Mouse (Mus musculus) heart, embryonic 12.5 days (tissue): ENCODE data around the gene Hdgfl3. TPM values are rescaled to one million over a fixed set of nuclear protein-coding genes. Genes with fewer than 3 reads are reported as not detected.
"Not testable (repeated sequence)": the region's sequence is repeated elsewhere in the genome, so short reads cannot be mapped to it uniquely, and the experiment has no call there.

ENCODE experiments used
- ATAC-seq: fragments of 200-750 bp; cut with Nextera tagmentation; 2 replicates; pipeline ENCODE4 v1.8.0; 2017; ENCODE audit warnings: moderate TSS enrichment, moderate library complexity; ENCODE audit not compliant: insufficient number of reproducible peaks, low FRiP score
- H3K27ac ChIP-seq: fragments of 300-500 bp; sonication (generic); 2 replicates; pipeline ENCODE4 v1.5.1; 2016; ENCODE audit warnings: mild to moderate bottlenecking, moderate library complexity; ENCODE audit not compliant: poor library complexity, severe bottlenecking
- H3K27me3 ChIP-seq: fragments of 300-500 bp; sonication (generic); replicated peaks from 2 replicates; pipeline ENCODE4 v1.6.1; 2016; ENCODE audit warnings: mild to moderate bottlenecking, moderate library complexity
- H3K36me3 ChIP-seq: fragments of 300-500 bp; sonication (generic); 2 replicates; pipeline ENCODE4 v1.6.1; 2016; ENCODE audit warnings: mild to moderate bottlenecking, moderate library complexity
- H3K4me1 ChIP-seq: fragments of 300-500 bp; sonication (generic); replicated peaks from 2 replicates; pipeline ENCODE4 v1.6.1; 2016; ENCODE audit warnings: mild to moderate bottlenecking
- H3K4me2 ChIP-seq: fragments of 300-500 bp; sonication (generic); 2 replicates; pipeline ENCODE4 v1.6.1; 2016; ENCODE audit warnings: mild to moderate bottlenecking, moderate library complexity
- H3K4me3 ChIP-seq: fragments of 300-500 bp; sonication (generic); 2 replicates; pipeline ENCODE4 v1.5.1; 2016; ENCODE audit warnings: mild to moderate bottlenecking
- H3K9ac ChIP-seq: fragments of 300-500 bp; sonication (generic); 2 replicates; pipeline ENCODE4 v1.6.1; 2016; ENCODE audit warnings: mild to moderate bottlenecking, moderate library complexity
- H3K9me3 ChIP-seq: fragments of 300-500 bp; sonication (generic); replicated peaks from 2 replicates; pipeline ENCODE4 v1.6.1; 2016; ENCODE audit warnings: mild to moderate bottlenecking, moderate library complexity
- WGBS: fragments of 180-500 bp; shearing (Covaris S2); methylation state at CpG from one replicate; pipeline ENCODE4 v1.1.7; 2016; 5-methylcytosine and 5-hydroxymethylcytosine counted together
- polyA plus RNA-seq: library from polyadenylated mRNA; unstranded; fragments of >200 nt; fragmentation: Nextera tagmentation; extraction: Ambion mirVana; gene quantifications from 2 replicates; pipeline ENCODE4 v1.2.1, GENCODE M21; 2016

Gene Hdgfl3
- polyA plus RNA-seq, 1 experiment from 2014 or later: 15.2 TPM

DNA sequence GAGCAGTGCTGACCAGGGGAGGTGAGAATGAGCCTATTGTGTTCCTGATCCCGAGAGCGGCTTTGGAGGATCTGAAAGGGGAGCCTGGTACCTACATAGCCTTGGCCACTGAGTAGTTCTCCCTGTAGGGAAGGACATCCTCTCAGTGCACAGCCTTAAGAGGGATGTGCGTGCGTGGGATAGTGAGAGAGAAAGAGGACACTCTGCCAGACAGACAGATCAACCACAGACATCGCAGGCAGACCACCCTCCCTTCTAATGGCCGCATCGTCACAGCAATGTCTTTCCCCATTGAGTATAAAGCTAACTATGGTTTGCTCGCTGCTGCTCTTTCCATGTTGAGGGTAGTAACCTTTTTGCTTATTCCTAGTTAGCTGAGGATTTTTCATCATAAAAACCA, 90.4 kb downstream of the Hdgfl3 start:
- H3K4me3 ChIP-seq: no peak overlapping the region
- no peak for ATAC-seq
- 79% methylated on average over 8 of the region's 8 CpGs for WGBS

DNA sequence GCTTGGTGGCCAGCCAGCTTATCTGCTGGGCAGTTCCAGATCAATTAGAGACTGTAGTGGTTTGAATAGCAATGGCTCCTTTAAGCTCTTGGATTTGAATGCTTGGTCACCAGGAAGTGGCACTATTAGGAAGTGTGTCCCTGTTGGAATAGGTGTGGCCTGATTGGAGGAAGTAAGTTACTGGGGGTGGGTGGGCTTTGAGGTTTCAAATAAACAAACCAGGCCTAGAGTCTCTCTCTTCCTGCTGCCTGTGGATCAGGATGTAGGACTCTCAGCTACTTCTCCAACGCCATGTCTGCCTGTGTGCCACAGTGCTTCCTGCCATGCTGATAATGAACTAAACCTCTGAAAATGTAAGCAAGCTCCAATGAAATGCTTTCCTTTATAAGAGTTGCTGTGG, 91.3 kb downstream of the Hdgfl3 start:
- no peaks in the 10 kb centered on the region for H3K27me3 ChIP-seq
- H3K27ac ChIP-seq: no peak overlapping the region
- no peak overlapping the region for H3K9ac ChIP-seq
- no peaks in the 10 kb centered on the region for H3K9me3 ChIP-seq
- H3K4me2 ChIP-seq: no peak overlapping the region
- no peak for ATAC-seq
- peaks cover 23% of the 10 kb centered on the region for H3K4me1 ChIP-seq
- no peaks in the 10 kb centered on the region for H3K36me3 ChIP-seq
- WGBS: 55% methylated on average over 1 of the region's 1 CpGs
- H3K4me3 ChIP-seq: no peak overlapping the region

More for the DNA sequence above, 90.4 kb downstream of the Hdgfl3 start:
- Histone ChIP-seq H3K9me3 (no peaks in the 10 kb centered on the region), H3K4me1 (peaks cover 23% of the 10 kb centered on the region), H3K36me3 (no peaks in the 10 kb centered on the region), H3K27ac (no peak overlapping the region), H3K9ac (no peak overlapping the region), H3K27me3 (no peaks in the 10 kb centered on the region), H3K4me2 (no peak overlapping the region)

DNA sequence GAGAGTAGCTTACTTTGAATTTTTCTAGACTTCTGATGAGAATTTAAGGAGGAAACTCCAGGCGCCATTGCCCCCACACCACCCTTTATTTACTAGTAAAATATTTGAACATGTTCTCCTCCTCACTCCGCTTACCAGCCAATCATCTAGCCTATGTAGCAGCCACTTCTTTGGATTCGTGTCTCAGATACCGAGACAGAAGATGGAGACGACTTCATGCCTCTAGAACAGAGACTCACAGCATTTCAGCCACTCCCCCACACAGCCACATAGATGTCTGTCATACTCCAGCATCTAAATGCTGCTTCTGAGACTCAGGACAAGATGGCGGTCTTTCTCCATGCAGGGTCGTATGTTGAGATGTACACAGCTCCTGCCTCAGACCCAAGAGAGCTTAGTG, 92.1 kb downstream of the Hdgfl3 start:
- H3K27me3 ChIP-seq: no peaks in the 10 kb centered on the region
- no peak overlapping the region for H3K4me2 ChIP-seq
- no peak for ATAC-seq
- WGBS: 89% methylated on average over 7 of the region's 7 CpGs
- no peak overlapping the region for H3K9ac ChIP-seq
- H3K4me1 ChIP-seq: peaks cover 22% of the 10 kb centered on the region
- H3K27ac ChIP-seq: no peak overlapping the region
- H3K9me3 ChIP-seq: no peaks in the 10 kb centered on the region
- no peak overlapping the region for H3K4me3 ChIP-seq
- no peaks in the 10 kb centered on the region for H3K36me3 ChIP-seq

DNA sequence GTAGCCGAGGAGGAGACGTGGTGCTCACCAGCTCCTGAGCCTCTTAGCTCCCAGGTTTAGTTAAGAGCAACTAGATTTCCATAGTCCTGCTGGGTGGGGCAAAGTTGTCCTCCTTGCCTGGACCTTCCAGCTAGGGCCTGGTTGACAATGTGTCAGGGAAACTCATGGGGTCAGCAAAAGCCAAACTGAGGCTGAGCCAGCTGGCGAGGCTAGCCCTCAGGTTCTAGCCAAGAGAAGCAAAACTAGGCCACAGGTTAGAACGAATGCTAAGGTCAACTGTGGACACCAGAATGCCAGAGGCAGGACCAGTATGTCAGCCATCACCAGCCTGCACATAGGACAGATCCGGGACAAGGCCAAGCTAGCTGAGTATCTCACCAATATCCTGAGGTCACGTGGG, 92.8 kb downstream of the Hdgfl3 start:
- Histone ChIP-seq H3K36me3 (no peaks in the 10 kb centered on the region), H3K4me3 (no peak overlapping the region), H3K27me3 (no peaks in the 10 kb centered on the region), H3K9ac (no peak overlapping the region), H3K9me3 (0 out of 2 replicates have a peak, but pooled peaks cover under 1% of the 10 kb centered on the region), H3K4me2 (no peak overlapping the region), H3K4me1 (peaks cover 15% of the 10 kb centered on the region), H3K27ac (no peak overlapping the region)
- ATAC-seq: no peak
- WGBS: 77% methylated on average over 6 of the region's 6 CpGs

DNA sequence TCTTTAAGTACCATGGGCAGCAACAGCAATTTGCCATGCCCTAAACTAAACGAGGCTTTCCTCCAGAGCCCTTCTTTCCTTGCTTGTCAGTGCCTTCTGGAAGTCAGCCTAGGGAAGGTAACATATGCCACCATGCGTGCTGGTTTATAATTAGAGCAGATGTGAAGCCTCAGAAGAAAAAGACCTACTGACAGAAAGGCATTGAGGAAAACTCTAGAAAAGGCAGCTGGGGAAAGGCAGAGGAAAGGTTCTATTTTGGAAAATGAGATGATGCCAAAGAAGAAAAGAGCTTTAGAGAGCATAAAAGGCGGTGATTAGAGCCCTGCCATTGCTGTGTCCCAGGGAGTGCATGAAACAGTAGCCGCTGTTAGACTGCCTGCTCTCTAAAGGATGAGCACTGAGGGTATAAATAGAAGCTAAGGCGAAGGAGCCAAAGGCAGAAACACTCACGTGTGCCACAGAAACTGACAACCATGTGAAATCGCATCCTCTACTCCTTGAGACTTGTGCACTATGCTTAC, 93.6 kb downstream of the Hdgfl3 start:
- 0 out of 2 replicates have a peak, but pooled peaks cover 3% of the 10 kb centered on the region for H3K9me3 ChIP-seq
- H3K4me3 ChIP-seq: no peak overlapping the region
- no peaks in the 10 kb centered on the region for H3K36me3 ChIP-seq
- no peaks in the 10 kb centered on the region for H3K27me3 ChIP-seq
- H3K4me1 ChIP-seq: peaks cover 13% of the 10 kb centered on the region
- 45% methylated on average over 7 of the region's 7 CpGs for WGBS
- ATAC-seq: no peak
- no peak overlapping the region for H3K4me2 ChIP-seq
- no peak overlapping the region for H3K9ac ChIP-seq
- no peak overlapping the region for H3K27ac ChIP-seq

DNA sequence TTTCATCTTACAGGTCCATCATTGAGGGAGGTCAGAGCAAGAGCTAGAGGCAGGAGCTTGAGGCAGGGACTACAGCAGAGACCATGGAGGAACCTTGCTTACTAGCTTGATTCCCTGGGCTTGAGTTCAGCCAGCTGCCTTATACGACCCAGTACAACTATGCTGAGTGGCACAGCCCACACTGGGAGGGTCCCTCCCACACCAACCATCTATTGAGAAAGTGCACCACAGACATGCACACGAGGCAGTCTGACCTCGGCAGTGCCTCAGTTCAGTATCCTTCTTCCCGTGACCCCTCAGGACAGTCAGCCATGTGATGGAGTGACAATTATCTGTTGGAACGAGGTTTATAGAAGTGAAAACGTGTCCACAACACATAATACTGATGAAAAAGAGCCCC, 94.5 kb downstream of the Hdgfl3 start:
- no peak for ATAC-seq
- 69% methylated on average over 6 of the region's 6 CpGs for WGBS
- Histone ChIP-seq H3K4me1 (peaks cover 13% of the 10 kb centered on the region), H3K27ac (no peak overlapping the region), H3K27me3 (no peaks in the 10 kb centered on the region), H3K4me2 (no peak overlapping the region), H3K9ac (no peak overlapping the region), H3K36me3 (no peaks in the 10 kb centered on the region), H3K4me3 (no peak overlapping the region), H3K9me3 (0 out of 2 replicates have a peak, but pooled peaks cover 3% of the 10 kb centered on the region)

DNA sequence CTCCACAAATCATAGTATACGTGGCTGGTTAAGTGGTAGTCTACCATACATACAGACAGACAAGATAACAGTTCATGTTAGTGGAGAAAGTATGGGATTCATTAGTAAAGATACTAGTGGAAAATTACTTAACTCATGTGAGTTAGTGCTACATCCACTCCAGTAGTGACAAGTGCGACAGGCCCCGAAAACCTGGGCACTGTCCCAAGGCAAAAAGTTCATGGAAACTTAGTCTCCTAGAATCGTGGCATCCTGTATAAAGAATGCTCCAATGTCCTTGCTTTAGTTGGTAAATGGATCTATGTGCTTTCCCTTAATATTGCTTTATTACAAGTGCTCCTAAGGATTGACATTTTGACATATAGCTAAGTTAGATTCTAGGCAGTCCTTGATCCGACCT, 96.5 kb downstream of the Hdgfl3 start:
- 83% methylated on average over 5 of the region's 5 CpGs for WGBS
- not testable (repeated sequence) for H3K9me3 ChIP-seq, H3K27ac ChIP-seq, H3K36me3 ChIP-seq, H3K27me3 ChIP-seq, ATAC-seq, H3K9ac ChIP-seq, H3K4me3 ChIP-seq, H3K4me2 ChIP-seq
- peaks cover 13% of the 10 kb centered on the region for H3K4me1 ChIP-seq

DNA sequence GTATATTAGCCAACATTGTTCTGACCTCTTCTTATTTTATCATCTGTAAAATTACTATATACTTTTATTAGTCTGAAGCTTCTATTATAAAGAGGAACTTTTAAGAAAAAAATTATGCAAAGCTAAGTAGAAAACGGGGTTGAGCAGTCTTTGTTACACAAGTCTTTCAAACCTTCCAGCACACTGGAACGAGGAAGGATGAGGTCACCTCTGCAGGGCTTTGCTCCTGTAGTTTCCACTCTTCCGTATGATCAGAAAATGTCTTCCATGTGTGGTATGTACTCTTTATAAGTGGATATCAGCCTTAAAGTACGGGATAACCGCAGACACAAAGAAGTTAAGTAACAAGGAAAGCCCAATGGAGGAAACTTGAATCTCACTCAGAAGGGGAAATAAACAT, 98.8 kb downstream of the Hdgfl3 start:
- H3K27ac ChIP-seq: no peak overlapping the region
- H3K27me3 ChIP-seq: no peaks in the 10 kb centered on the region
- H3K9ac ChIP-seq: no peak overlapping the region
- H3K36me3 ChIP-seq: no peaks in the 10 kb centered on the region
- H3K4me1 ChIP-seq: peaks cover 2% of the 10 kb centered on the region; the same call in 1 of the 2 replicates
- no peak for ATAC-seq
- H3K4me2 ChIP-seq: no peak overlapping the region
- H3K9me3 ChIP-seq: 0 out of 2 replicates have a peak, but pooled peaks cover 3% of the 10 kb centered on the region
- 84% methylated on average over 5 of the region's 5 CpGs for WGBS
- H3K4me3 ChIP-seq: no peak overlapping the region

DNA sequence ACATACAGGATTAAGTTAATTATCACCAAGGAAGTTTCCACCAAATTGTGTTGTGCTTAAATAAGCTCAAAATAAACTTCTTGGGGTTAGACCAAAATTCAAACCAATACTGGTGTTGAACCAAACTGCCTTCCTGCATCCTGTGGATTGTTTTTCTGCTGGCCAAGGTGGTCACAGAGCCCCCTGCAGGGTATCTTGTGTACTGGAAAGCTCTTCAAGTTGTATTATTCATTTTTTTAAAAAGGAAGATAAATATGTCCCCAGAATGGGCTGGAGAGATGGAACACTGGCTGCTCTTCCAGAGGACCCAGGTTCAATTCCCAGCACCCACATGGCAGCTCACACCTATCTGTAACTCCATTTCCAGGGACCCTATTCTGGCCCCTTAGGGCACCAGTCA, 99.4 kb downstream of the Hdgfl3 start:
- H3K4me1 ChIP-seq: peaks cover 4% of the 10 kb centered on the region
- no peak overlapping the region for H3K4me3 ChIP-seq
- ATAC-seq: no peak
- H3K27me3 ChIP-seq: no peaks in the 10 kb centered on the region
- 0 out of 2 replicates have a peak, but pooled peaks cover 3% of the 10 kb centered on the region for H3K9me3 ChIP-seq
- no peak overlapping the region for H3K9ac ChIP-seq
- no peak overlapping the region for H3K27ac ChIP-seq
- H3K36me3 ChIP-seq: no peaks in the 10 kb centered on the region
- H3K4me2 ChIP-seq: no peak overlapping the region

Other genes starting within 250 kb of the Hdgfl3 start
- 121 and 122 TPM in 2 replicates for gene Homer2, start 226.9 kb downstream of the Hdgfl3 start, polyA plus RNA-seq
- gene Ramac, start 171.5 kb downstream of the Hdgfl3 start, polyA plus RNA-seq: 82.4 and 84.5 TPM in 2 replicates
- gene 3110040N11Rik, start 145.0 kb downstream of the Hdgfl3 start, polyA plus RNA-seq: 36.8 and 37.5 TPM in 2 replicates
- 111 and 114 TPM in 2 replicates for gene Btbd1, start 105.0 kb downstream of the Hdgfl3 start, polyA plus RNA-seq
- not detected in 2 replicates for gene Gm10160, start 78.7 kb downstream of the Hdgfl3 start, polyA plus RNA-seq
- gene Tm6sf1, start 75.5 kb downstream of the Hdgfl3 start, polyA plus RNA-seq: 25.0 and 26.8 TPM in 2 replicates
- 8.6 and 9.6 TPM in 2 replicates for gene Bnc1, start 57.8 kb upstream of the Hdgfl3 start, polyA plus RNA-seq
- 5.4 and 6.4 TPM in 2 replicates for gene Sh3gl3, start 239.4 kb upstream of the Hdgfl3 start, polyA plus RNA-seq